14 mouse cellular contexts compared by ENCODE assay signal in genomic region chr4:58499831-58500230, GRCm38 (mm10). TPM values are rescaled to one million over a fixed set of nuclear protein-coding genes. Genes with fewer than 3 reads are reported as not detected.
A peak's percentile ranks its signal among the peaks of the same experiment; 100 is the strongest.
DNase-seq lines count a peak whose midpoint lies in the region; ATAC-seq and TF ChIP-seq lines count a peak whose summit lies in the region.
"Had no signal": no experiment of that assay in that cellular context is flagged by ENCODE, and none has a peak within 500 bp of the region (broad histone marks: within the 10 kb centered on the region; RNA-seq: fewer than 3 reads in every experiment).

No protein-coding gene starts in this region.

- peak overlapping the region; percentile 64 for H3K27ac ChIP-seq in layer of hippocampus, adult 2 months
- no peak overlapping the region for H3K27ac ChIP-seq in hindbrain, embryonic 12.5 days
- no peak overlapping the region for H3K27ac ChIP-seq in forebrain, embryonic 10.5 days
- H3K27ac ChIP-seq: midbrain, embryonic 15.5 days had no signal

- no peak overlapping the region for H3K9ac ChIP-seq in hindbrain, embryonic 12.5 days
- H3K9ac ChIP-seq: embryonic facial prominence, embryonic 12.5 days; limb, embryonic 15.5 days; midbrain, embryonic 15.5 days had no signal

- no peak overlapping the region for H3K4me2 ChIP-seq in hindbrain, embryonic 12.5 days (replicated peaks)
- H3K4me2 ChIP-seq: limb, embryonic 15.5 days; midbrain, embryonic 15.5 days had no signal

- no peak for DNase-seq in layer of hippocampus, adult 2 months (ENCODE audit: low spot score in 2 of 2)
- DNase-seq in layer of hippocampus, postnatal 25 days (ENCODE audit: extremely low spot score in 1 of 2, low spot score in 1 of 2), result no peak
- DNase-seq in brain, adult 2 months (ENCODE audit: low read depth, low spot score), result peak; percentile 34
- DNase-seq in gastrocnemius, postnatal 25 days, result peak; percentile 16
- DNase-seq in lung, postnatal 36 days, result peak; percentile 24
- no peak for DNase-seq in layer of hippocampus, postnatal 14 days (ENCODE audit: low spot score in 2 of 2)
- no peak for DNase-seq in forebrain, embryonic 10.5 days (ENCODE audit: extremely low spot score, low spot score)
- DNase-seq: kidney, postnatal 10 days; layer of hippocampus, postnatal 36 days; thymus, adult 2 months had no signal

- peaks cover 10% of the 10 kb centered on the region for H3K4me1 ChIP-seq in hindbrain, embryonic 12.5 days
- H3K4me1 ChIP-seq in forebrain, embryonic 10.5 days, result peaks cover 32% of the 10 kb centered on the region

- no peak overlapping the region for H3K4me3 ChIP-seq in layer of hippocampus, adult 2 months
- no peak overlapping the region for H3K4me3 ChIP-seq in hindbrain, embryonic 12.5 days
- H3K4me3 ChIP-seq in forebrain, embryonic 10.5 days, result no peak overlapping the region
- H3K4me3 ChIP-seq: embryonic facial prominence, embryonic 12.5 days; limb, embryonic 15.5 days; midbrain, embryonic 15.5 days had no signal

- ATAC-seq in hindbrain, embryonic 12.5 days (ENCODE audit: low FRiP score), result no peak
- ATAC-seq: midbrain, embryonic 15.5 days had no signal

- 0 out of 2 replicates have a peak, but pooled peaks cover 3% of the 10 kb centered on the region for H3K36me3 ChIP-seq in hindbrain, embryonic 12.5 days
- H3K36me3 ChIP-seq in forebrain, embryonic 10.5 days (replicated peaks), result peaks cover 26% of the 10 kb centered on the region
- H3K36me3 ChIP-seq: midbrain, embryonic 15.5 days had no signal

- H3K27me3 ChIP-seq in hindbrain, embryonic 12.5 days, result no peaks in the 10 kb centered on the region
- H3K27me3 ChIP-seq in forebrain, embryonic 10.5 days (ENCODE audit: poor library complexity, severe bottlenecking), result no peaks in the 10 kb centered on the region
- H3K27me3 ChIP-seq: embryonic facial prominence, embryonic 12.5 days; limb, embryonic 15.5 days; midbrain, embryonic 15.5 days had no signal

- WGBS in hindbrain, embryonic 12.5 days, result 74% methylated on average over 3 of the region's 3 CpGs
- WGBS in forebrain, embryonic 10.5 days, result 81% methylated on average over 3 of the region's 3 CpGs

- H3K9me3 ChIP-seq in hindbrain, embryonic 12.5 days (replicated peaks), result no peaks in the 10 kb centered on the region
- H3K9me3 ChIP-seq in forebrain, embryonic 10.5 days, result no peaks in the 10 kb centered on the region
- H3K9me3 ChIP-seq: embryonic facial prominence, embryonic 12.5 days; limb, embryonic 15.5 days; midbrain, embryonic 15.5 days had no signal

- TF ChIP-seq CTCF in layer of hippocampus, adult 2 months (conservative IDR thresholded peaks at IDR 0.05), result no peak

RNA-seq across cellular contexts. Expression of gene Lpar1, which starts 53.9 kb away (rescaled TPM):
- total RNA-seq in layer of hippocampus, adult 2 months (2021), result 10 to 100 TPM; 15.2 to 17.3 TPM
- total RNA-seq in layer of hippocampus, postnatal 25 days (2021), result 10 to 100 TPM; 31.2 to 35.6 TPM
- total RNA-seq in gastrocnemius, postnatal 25 days (2021), result 10 to 100 TPM; 14.8 to 15.4 TPM
- 63.6 and 78.1 TPM in 2 replicates for polyA plus RNA-seq in hindbrain, embryonic 12.5 days (2016; fragmentation: Nextera tagmentation; extraction: Ambion mirVana)
- total RNA-seq in layer of hippocampus, postnatal 14 days (2021), result 10 to 100 TPM; 19.2 to 20.9 TPM
- 60.9 and 63.8 TPM in 2 replicates for polyA plus RNA-seq in forebrain, embryonic 10.5 days (2016; fragmentation: Nextera tagmentation; extraction: Ambion mirVana)

Comparison
In these comparisons a context has a peak if more than half of its experiments do, and no peak if none do; other contexts are left out.
1. DNase-seq: peak in brain, adult 2 months (single experiment), gastrocnemius, postnatal 25 days (single experiment) and lung, postnatal 36 days (single experiment); none in layer of hippocampus, adult 2 months (0 of 2), layer of hippocampus, postnatal 25 days (0 of 2), layer of hippocampus, postnatal 14 days (0 of 2) and forebrain, embryonic 10.5 days (single experiment).